Mouse (Mus musculus): ENCODE data around the gene Abca6. TPM values are rescaled to one million over a fixed set of nuclear protein-coding genes. Genes with fewer than 3 reads are reported as not detected.

Gene Abca6
- polyA plus RNA-seq, 1 experiment from 2014 or later: 0.54 TPM

Other genes starting within 250 kb of the Abca6 start
- gene Abca8a, start 155.8 kb downstream of the Abca6 start, polyA plus RNA-seq (2016; fragmentation: Nextera tagmentation; extraction: Ambion mirVana): 0.10 TPM in 2 replicates
- 1.7 TPM in 2 replicates for gene Abca9, start 83.6 kb downstream of the Abca6 start, polyA plus RNA-seq (2016; fragmentation: Nextera tagmentation; extraction: Ambion mirVana)
- gene Abca5, start 85.9 kb upstream of the Abca6 start, polyA plus RNA-seq (2016; fragmentation: Nextera tagmentation; extraction: Ambion mirVana): 2.6 TPM in 2 replicates
- gene Map2k6, start 147.3 kb upstream of the Abca6 start, polyA plus RNA-seq (2016; fragmentation: Nextera tagmentation; extraction: Ambion mirVana): 13.7 and 17.4 TPM in 2 replicates

Data from heart, embryonic 12.5 days (tissue).